Mouse (Mus musculus): ENCODE measurements around the gene Gja5. TPM values are rescaled to one million over a fixed set of nuclear protein-coding genes. Genes with fewer than 3 reads are reported as not detected.

The Gja5 gene
- 1 to 10 TPM; 2.7 to 4.2 TPM for total RNA-seq (2021)
- long read RNA-seq, experiment 1, transcript Gja5-201 (2 exons, 3,109 nt): major isoform, 7 of 9 reads
- long read RNA-seq, experiment 1, partial matches to known transcripts: 0 of 9 reads
- long read RNA-seq, experiment 1, other reads (novel, unspliced or antisense): 1 of 9 reads
- long read RNA-seq, experiment 2, transcript Gja5-201 (2 exons, 3,109 nt): major isoform, 5 of 7 reads
- long read RNA-seq, experiment 2, partial matches to known transcripts: 0 of 7 reads
- long read RNA-seq, experiment 2, other reads (novel, unspliced or antisense): 2 of 7 reads

- DNase-seq: no peak
Observed at GRCm38 (mm10) chr3:96904393-96904792, at the start of gene Gja5. Gja5 (plus strand) TSS chr3:96904693.

DNA sequence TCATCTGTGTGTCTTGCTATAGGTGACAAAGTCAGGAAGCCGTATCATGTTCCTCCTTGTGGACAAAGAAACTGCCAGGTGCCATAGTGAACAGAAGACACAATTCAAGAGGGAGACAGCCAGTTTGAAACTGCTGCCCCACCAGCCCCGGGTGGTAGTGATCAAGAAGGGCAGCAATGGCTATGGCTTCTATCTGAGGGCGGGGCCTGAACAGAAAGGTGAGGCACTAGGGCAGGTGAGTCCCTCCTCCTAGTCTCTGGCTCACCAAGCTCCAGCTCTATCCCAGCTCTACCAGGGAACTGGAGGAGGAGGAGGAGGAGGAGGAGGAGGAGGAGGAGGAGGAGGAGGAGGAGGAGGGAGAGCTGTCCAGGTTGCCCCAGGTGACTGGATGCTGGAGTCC is 48.7 kb upstream of the Gja5 start:
- DNase-seq: peak; percentile 1

GRCm38 (mm10) chr3:96860498-96860897 is 44.0 kb upstream of the Gja5 start:
- DNase-seq: peak; percentile 1

GRCm38 (mm10) chr3:96867863-96868262 is 36.6 kb upstream of the Gja5 start:
- DNase-seq: no peak

DNA sequence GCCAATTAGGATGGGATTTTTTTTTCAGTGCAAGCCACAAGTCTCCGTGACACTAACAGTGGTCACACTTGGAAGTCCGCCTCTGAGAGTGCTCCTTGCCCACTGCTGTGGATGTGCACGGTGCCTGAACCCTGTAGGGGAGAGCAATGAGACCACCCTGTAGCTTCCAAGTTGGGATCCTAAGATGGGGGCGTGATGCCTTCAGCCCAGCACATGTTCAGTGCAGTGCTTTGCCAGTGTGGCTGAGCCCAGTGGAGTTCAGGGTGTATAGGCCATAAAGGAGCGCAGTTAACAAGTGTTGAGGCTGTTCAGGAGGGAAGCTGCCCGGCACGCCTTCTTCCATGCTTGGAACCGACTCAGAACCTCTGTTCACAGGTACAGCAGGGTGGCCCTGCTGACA is 35.9 kb upstream of the Gja5 start:
- no peak for DNase-seq

DNA sequence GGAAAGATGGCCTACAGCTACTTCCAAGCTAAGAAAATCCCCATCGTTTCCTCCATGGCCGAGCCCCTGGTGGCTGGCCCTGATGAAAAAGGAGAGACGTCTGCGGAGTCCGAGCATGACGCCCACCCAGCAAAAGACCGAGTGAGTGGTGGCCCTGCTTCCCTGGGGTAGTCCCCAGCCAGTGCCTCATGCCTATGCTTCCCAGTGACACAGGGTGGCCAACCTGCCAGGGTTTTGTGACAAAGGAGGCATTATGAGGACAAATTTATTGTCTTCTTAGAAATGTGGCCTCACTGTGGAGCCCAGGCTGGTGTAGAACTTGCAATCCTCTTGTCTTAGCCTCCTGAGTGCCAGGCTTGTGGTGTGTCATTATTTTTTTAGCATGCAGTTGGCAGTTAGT is 35.4 kb upstream of the Gja5 start:
- DNase-seq: no peak

DNA sequence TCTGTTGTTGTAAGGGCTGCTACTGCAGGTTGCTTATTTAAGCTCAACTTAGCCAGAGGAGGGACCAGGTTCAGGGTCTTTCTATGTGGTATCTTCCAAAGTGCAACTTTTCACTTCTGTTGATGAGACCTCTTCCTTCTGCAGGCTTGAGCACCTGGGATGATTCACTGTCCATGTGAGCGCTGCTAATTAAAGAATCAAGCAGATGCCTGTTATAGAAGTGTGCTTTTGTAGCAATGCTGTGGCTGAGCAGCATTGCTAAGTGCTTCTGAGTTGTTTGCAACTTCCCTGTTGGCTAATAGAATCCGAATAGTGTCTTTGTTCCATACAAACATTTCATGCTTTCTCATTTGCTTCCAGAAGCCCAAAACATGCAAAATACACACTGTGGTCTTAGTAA is 34.2 kb upstream of the Gja5 start:
- DNase-seq: no peak

DNA sequence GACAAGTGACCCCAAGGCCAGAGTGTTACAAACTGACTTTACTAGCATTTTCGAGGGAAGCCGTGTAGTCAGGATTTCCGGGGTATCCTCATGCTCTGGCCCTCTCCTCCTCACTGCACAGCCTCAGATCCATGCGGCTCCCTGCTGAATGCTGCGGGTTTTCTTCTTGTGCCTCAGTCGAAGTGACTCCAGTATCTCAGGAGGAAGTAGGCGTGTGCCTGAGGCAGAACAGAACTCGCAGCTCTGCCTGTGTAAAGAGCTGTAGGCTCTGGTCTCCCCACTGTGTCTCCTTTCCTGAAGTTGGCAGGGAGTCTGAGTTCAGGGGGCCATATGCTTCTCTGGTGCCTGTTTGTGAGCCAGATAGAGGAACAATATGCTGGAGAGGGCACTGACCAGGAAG is 33.4 kb upstream of the Gja5 start:
- DNase-seq: no peak

DNA sequence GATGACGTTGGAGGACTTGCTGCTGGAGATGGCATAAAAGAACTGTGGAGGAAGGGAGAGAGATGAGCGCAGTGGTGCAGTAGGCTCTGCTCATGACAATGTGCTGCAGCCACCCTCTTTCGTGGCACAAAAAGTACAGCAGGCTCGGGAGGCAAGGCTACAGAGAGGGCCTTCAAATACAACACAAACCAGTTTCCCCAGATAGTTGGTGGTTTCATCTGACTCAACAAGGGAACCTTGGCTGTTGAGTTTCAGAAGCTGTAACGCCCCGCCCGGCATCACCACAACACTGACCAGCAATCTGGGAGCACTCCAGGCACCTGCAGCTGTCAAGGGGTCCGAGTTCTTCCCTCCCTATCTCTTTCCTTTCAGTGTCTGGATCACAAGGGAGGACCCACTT is 32.0 kb upstream of the Gja5 start:
- DNase-seq: no peak

DNA sequence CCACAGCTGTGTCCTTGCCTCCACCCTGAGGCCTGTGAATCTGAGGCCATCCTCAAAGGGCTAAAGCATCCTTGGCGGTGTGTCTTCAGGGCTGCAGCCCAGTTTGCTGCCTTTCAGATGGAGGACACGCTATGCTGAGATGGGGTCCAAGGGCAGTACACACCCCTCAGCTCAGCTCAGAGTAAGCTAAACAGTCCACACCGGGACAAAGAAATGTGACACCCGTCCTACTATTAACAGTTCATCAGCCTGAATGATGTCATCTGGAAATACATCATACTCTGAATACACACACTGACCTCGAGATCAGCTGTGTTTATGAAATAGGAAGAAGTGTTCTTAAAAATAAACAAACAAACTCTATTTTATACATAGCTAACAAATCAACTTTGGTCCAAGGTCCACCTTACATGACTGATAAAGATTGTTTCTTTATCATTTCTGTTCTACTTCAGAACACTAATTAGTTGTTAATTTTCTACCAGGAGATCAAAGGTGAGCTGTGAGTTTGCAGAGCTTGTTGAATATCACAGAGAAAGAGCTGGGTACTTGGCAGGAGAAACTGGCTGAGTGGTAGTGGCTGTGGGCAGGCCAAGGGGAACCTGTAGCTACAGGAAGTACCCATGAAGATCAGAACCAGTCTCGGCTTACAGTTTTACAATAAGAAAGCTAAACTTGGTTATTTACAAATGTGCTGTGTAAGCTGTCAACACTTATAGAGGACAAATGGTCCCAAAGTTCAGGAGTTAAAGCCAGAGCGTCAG is 29.5 kb upstream of the Gja5 start:
- no peak for DNase-seq

DNA sequence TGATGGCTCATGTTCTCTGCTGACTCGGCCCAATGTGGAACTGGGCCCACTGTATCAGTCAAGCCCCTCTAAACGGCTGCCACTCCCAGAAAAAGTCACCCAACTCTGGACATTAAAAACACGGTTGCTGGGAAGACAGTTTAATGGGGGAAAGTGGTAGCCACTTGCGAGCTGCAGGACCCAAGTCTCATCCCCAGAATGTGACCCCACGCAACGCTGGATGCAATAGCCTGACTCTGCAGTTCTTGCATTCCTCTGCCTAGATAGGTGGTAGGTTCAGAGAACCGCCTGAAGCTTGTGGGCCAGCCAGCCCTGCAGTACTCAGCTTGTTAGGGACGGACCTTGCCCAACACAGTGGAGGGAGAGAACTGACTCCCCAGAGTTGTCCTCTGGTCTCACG is 25.0 kb upstream of the Gja5 start:
- no peak for DNase-seq

- no peak for DNase-seq
Observed at GRCm38 (mm10) chr3:96880385-96880784, 24.1 kb upstream of the Gja5 start.

DNA sequence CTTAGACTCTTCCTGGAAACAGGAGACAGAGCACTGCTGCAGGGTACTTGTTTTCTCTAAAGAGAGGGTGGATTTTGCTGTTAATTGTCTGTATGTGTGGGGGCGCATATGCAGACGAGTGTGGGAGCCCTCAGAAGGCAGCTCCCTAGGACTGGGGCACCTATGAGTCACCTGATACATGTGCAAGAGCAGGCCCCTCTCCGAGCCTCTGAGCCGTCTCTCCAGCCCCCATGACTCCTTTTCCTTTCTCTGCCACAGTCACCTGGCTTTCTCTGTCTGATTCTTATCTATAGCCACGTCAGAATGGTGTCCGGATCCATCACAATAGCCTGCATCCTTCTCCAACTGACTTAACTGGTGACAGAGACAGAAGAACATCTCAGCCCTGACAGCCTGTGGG is 22.9 kb upstream of the Gja5 start:
- no peak for DNase-seq

- no peak for DNase-seq
Observed at GRCm38 (mm10) chr3:96882061-96882849, 22.2 kb upstream of the Gja5 start.

- no peak for DNase-seq
Observed at GRCm38 (mm10) chr3:96883690-96884089, 20.8 kb upstream of the Gja5 start.

- DNase-seq: no peak
Observed at GRCm38 (mm10) chr3:96902336-96902999, 2.0 kb upstream of the Gja5 start.

GRCm38 (mm10) chr3:96904851-96905541 is 503 bp downstream of the Gja5 start, which contains the start of gene Gpr89:
Gpr89 (minus strand) TSS chr3:96905346.
- peak; percentile 93 for DNase-seq

- DNase-seq: no peak
Observed at GRCm38 (mm10) chr3:96905592-96905991, 1.1 kb downstream of the Gja5 start.

DNA sequence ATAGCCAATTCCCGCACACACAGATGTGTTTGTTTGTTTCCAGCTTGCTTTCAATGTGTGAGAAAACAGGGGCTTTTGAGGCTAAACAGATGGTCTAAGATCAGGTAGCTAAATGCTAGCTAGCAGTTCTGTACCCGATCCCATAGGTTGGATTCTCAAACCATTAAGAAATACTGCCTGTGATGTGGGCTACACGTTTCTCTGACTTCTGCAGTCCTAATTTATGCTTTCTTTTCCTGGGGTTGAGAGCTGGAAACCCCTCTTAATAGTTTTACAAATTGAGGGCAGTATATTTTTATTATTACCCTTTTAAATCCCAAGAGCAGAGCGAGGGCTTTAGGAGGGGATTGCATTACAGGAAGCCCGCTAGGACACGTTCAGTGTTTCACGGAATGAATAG is 16.5 kb downstream of the Gja5 start:
- no peak for DNase-seq

GRCm38 (mm10) chr3:96924631-96925030 is 20.1 kb downstream of the Gja5 start:
- DNase-seq: no peak

DNA sequence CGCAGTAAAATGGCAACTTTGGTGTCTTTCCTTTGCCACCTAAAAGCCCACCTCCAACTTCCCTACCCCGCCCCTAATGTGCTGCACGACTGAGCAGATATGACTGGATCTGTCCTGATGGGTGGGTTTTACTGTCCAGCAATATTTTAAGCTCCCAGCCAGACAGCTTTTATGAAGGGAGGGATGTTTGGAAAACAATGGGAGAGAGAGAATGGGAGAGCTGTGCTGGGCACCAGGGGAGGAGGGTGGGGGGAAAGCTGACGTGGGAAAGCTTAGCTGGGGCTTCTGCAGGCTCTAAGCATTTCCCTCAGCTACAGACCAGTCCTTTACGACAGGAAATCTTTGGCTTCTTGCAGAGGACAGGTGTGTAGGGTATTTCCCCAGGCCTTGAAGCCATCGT is 21.4 kb downstream of the Gja5 start, which contains the start of gene Gja8:
Gene Gja8 (minus strand): TSS at position 101 of the 400 bp plus-strand sequence.
- no peak for DNase-seq

DNA sequence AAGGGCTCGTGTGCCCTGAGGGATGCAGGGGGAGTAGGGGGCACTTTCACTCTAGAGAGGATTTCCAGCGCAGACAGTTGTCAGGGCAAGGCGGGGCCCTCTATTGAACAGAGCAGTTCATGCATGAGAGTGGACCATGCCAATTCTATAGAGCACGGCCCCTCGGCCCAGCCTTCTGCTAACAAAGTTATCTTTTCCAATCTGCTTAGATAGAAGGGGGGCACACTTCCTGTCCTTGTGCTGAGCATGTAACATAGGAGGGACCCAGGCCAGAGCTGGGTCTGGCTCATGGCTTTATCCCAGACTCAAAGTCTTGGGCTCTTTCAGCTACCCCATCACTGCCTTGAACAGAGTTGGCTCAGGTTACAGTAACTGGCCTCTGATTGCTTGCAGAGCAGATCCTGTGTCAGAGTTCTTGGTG is 26.8 kb downstream of the Gja5 start:
- DNase-seq: no peak

Data from gastrocnemius, postnatal 10 days (tissue).